Mouse (Mus musculus) kidney, embryonic 15.5 days (tissue): ENCODE measurements around the gene Lmbr1l. TPM values are rescaled to one million over a fixed set of nuclear protein-coding genes. Genes with fewer than 3 reads are reported as not detected.

Experiments
- ATAC-seq: fragments of 200-750 bp; cut with Nextera tagmentation; replicated peaks from 2 replicates; pipeline ENCODE4 v1.8.0; 2017; ENCODE audit warnings: moderate TSS enrichment; ENCODE audit not compliant: low FRiP score
- H3K27ac ChIP-seq: fragments of 300-500 bp; sonication (generic); 2 replicates; pipeline ENCODE4 v1.5.1; 2015; ENCODE audit warnings: mild to moderate bottlenecking, inconsistent platforms
- H3K27me3 ChIP-seq: fragments of 300-500 bp; sonication (generic); 2 replicates; pipeline ENCODE4 v1.6.1; 2015; ENCODE audit warnings: inconsistent platforms
- H3K36me3 ChIP-seq: fragments of 300-500 bp; sonication (generic); 2 replicates; pipeline ENCODE4 v1.6.1; 2015; ENCODE audit warnings: inconsistent platforms
- H3K4me1 ChIP-seq: fragments of 300-500 bp; sonication (generic); 2 replicates; pipeline ENCODE4 v1.6.1; 2015; ENCODE audit warnings: inconsistent platforms
- H3K4me2 ChIP-seq: fragments of 300-500 bp; sonication (generic); 2 replicates; pipeline ENCODE4 v1.6.1; 2015; ENCODE audit warnings: moderate library complexity, mild to moderate bottlenecking, inconsistent platforms
- H3K4me3 ChIP-seq: fragments of 300-500 bp; sonication (generic); replicated peaks from 2 replicates; pipeline ENCODE4 v1.5.1; 2015; ENCODE audit warnings: mild to moderate bottlenecking, inconsistent platforms
- H3K9ac ChIP-seq: fragments of 300-500 bp; sonication (generic); 2 replicates; pipeline ENCODE4 v1.6.1; 2015; ENCODE audit warnings: mild to moderate bottlenecking, inconsistent platforms
- H3K9me3 ChIP-seq: fragments of 300-500 bp; sonication (generic); replicated peaks from 2 replicates; pipeline ENCODE4 v1.6.1; 2016; ENCODE audit warnings: inconsistent platforms
- WGBS: fragments of 180-500 bp; shearing (Covaris S2); methylation state at CpG from one replicate; pipeline ENCODE4 v1.1.7; 2015; ENCODE audit warnings: mixed read lengths; 5-methylcytosine and 5-hydroxymethylcytosine counted together
- polyA plus RNA-seq: library from polyadenylated mRNA; unstranded; fragments of >200 nt; fragmentation: Nextera tagmentation; extraction: Ambion mirVana; gene quantifications from 2 replicates; pipeline ENCODE4 v1.2.1, GENCODE M21; 2015

The Lmbr1l gene
- polyA plus RNA-seq, 1 experiment from 2014 or later = 16.4 TPM

DNA sequence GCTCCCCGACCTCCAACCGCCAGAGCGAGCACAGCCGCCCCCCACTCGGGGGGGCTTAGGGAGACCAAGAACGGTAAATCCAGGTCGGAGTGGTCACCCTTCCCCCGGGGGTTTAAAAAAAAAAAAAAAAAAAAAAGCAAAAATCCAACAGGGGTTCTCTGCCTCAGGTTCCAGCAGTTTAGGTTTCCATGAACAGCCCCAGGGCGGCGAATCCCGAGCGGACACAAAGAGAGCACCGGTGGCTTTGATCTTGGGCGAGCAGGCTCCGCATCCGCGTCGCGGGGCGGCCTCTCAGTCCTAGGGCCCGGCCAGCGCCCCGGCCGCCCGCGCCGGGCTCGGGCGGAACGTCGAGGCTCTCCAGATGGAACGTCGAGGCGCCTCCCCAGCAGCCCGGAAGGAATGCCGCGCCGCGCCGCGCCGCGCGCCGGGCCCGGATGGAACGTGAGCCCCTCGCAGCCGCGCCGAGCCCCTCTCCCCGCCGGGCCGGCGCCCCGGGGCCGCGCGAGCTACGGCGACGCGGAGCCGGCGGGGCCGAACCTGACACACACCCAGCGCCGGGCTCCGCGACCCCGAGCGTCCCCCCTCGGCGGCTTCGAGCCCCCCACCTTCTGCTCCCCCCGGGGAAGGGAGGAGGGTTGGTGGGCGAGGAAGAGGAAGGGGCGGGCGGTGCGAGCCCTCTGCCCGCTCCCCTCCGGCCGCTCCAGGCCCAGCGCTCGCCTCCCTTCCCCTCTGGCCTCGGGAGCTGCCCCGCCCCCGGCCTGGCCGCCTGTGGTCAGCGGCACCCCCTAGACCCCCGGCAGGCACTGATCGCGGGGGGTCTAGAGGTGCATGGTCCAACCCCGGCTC, 46.7 kb downstream of the Lmbr1l start, which contains the start of gene Kmt2d:
Gene Kmt2d, minus strand, starts transcription at position 135 of the 846 bp plus-strand sequence.
- ATAC-seq = peak; percentile 69
- H3K36me3 ChIP-seq = peaks cover 4% of the 10 kb centered on the region
- H3K9me3 ChIP-seq = no peaks in the 10 kb centered on the region
- H3K27ac ChIP-seq = peak within 1 kb of the TSS; percentile 98
- peak within 1 kb of the TSS; percentile 99 for H3K4me3 ChIP-seq
- WGBS = under 1% methylated on average over 70 of the region's 94 CpGs
- H3K9ac ChIP-seq = peak within 1 kb of the TSS; percentile 99
- H3K4me2 ChIP-seq = peak within 1 kb of the TSS; percentile 97
- H3K27me3 ChIP-seq = no peaks in the 10 kb centered on the region
- H3K4me1 ChIP-seq = peaks cover 42% of the 10 kb centered on the region

- no peaks in the 10 kb centered on the region for H3K9me3 ChIP-seq
- no peak for ATAC-seq
- peak overlapping the region; percentile 99 for H3K9ac ChIP-seq
- peaks cover 42% of the 10 kb centered on the region for H3K4me1 ChIP-seq
- H3K4me3 ChIP-seq = peak overlapping the region; percentile 99
- no peaks in the 10 kb centered on the region for H3K27me3 ChIP-seq
- H3K36me3 ChIP-seq = peaks cover 13% of the 10 kb centered on the region
- peak overlapping the region; percentile 97 for H3K4me2 ChIP-seq
- H3K27ac ChIP-seq = peak overlapping the region; percentile 98
- under 1% methylated on average over 16 of the region's 16 CpGs for WGBS
These were observed 47.6 kb downstream of the Lmbr1l start for GRCm38 (mm10) chr15:98870179-98871069.

DNA sequence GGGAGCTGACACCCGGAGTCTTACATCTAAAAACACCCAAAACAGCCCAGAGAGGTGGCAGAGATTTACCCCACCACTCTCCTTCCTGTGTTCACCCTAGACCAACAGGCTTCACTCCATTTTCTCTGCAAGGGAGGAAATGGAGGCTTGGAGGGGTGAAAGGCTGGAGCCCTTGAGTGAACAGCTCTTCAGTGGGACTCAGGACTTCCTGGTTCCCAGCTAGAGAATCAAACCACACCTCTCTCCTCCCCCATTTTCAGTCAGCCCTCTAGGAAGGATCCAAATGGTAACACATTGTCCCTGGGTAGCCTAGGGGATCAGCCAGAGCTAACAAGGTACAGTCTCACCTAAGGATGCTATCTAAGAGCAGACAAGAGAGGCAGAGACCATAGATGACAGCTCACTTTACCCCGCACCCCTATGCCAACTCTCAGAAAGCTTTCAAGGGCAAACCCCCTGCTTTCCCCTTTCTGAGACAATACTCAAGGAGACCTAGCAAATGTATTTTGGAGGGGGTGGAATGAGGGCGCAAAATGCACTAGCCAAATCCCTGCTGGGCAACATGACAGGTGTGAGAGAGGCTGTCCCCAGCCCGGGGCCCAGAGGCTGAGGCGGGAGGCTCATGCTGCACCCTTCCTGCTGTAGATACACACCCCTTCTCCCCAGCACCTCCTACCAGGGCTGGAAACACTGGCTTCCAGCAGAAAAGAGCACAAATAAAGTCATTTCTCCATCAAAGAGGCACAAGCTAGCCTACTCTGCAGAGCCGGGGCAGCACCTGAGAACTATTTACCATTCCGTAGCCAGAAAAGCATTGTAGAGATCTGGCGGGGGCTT, 48.5 kb downstream of the Lmbr1l start:
- H3K4me3 ChIP-seq = peak overlapping the region; percentile 99
- H3K27ac ChIP-seq = peak overlapping the region; percentile 98
- H3K9ac ChIP-seq = peak overlapping the region; percentile 99
- H3K36me3 ChIP-seq = peaks cover 22% of the 10 kb centered on the region
- H3K27me3 ChIP-seq = no peaks in the 10 kb centered on the region
- no peak for ATAC-seq
- H3K4me1 ChIP-seq = peaks cover 42% of the 10 kb centered on the region
- peak overlapping the region; percentile 97 for H3K4me2 ChIP-seq
- H3K9me3 ChIP-seq = no peaks in the 10 kb centered on the region
- 6% methylated on average over 8 of the region's 8 CpGs for WGBS

DNA sequence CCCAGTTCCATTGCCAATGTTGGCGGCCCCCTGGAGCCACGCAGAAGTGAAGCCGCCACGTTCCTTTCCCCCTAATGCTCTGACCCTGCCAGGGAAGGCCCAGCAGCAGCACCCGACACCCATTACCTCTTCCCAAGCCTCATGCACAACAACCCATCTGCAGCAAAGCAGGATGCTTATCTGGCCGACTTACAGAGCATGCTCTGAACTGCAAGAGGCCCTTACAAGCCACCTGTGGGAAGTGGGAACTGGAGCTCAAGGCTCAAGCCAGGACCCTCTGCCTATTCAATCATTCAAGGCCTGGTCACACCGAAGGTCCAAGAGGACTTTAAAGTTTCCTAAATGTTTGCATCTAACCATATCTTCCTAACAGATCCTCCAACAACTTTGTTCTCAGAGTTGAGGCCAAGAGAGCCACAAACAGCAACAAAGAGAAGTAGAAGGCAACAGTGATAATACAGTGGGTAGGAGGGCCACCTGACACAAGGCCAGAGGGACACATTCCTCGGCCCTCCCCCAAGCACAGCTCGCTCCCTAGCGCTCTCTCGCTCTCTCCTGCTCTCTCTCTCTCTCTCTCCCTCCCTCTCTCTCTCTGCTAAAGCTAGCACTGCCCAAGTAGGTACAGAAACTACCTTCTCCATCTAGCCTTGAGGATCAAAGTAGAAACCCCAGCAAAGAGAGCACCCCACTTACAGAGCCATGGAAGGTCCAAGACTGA, 49.5 kb downstream of the Lmbr1l start:
- H3K4me1 ChIP-seq = peaks cover 42% of the 10 kb centered on the region
- no peak for ATAC-seq
- no peaks in the 10 kb centered on the region for H3K27me3 ChIP-seq
- 32% methylated on average over 11 of the region's 11 CpGs for WGBS
- H3K4me2 ChIP-seq = peak overlapping the region; percentile 97
- no peaks in the 10 kb centered on the region for H3K9me3 ChIP-seq
- H3K9ac ChIP-seq = peak overlapping the region; percentile 99
- H3K4me3 ChIP-seq = peak overlapping the region; percentile 99
- peak overlapping the region; percentile 98; the same call in 1 of the 2 replicates for H3K27ac ChIP-seq
- H3K36me3 ChIP-seq = peaks cover 32% of the 10 kb centered on the region

DNA sequence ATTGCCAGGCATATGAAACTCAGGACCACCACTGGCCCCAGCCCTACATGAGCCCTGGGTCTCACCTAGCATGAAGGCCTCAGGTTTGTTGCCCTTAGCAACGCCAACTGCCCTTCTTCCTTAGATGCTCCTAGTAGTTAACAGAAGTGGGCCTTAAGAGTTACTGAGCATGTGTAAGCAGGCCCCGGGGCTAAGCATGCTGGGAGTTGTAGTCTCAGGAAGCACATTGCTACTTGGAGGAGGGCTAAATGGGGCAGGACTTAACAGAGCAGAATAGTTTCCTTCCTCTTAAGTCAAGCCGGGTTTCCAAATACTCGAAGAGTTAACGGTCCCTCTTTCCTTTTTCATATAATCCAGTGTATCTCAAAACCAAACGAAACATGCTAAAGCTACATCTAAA, 50.7 kb downstream of the Lmbr1l start:
- Histone ChIP-seq H3K4me3 (0 out of 2 replicates have a peak overlapping the region, but pooled peaks have one; percentile 99), H3K27ac (no peak overlapping the region), H3K4me2 (peak overlapping the region; percentile 97), H3K9ac (no peak overlapping the region), H3K4me1 (peaks cover 33% of the 10 kb centered on the region), H3K36me3 (peaks cover 44% of the 10 kb centered on the region), H3K9me3 (no peaks in the 10 kb centered on the region), H3K27me3 (no peaks in the 10 kb centered on the region)
- ATAC-seq = no peak
- 54% methylated on average over 6 of the region's 6 CpGs for WGBS

- ATAC-seq = no peak
- WGBS = 93% methylated on average over 5 of the region's 5 CpGs
- Histone ChIP-seq H3K9me3 (no peaks in the 10 kb centered on the region), H3K4me1 (peaks cover 33% of the 10 kb centered on the region), H3K27me3 (no peaks in the 10 kb centered on the region), H3K4me3 (no peak overlapping the region), H3K4me2 (no peak overlapping the region), H3K9ac (no peak overlapping the region), H3K36me3 (peaks cover 52% of the 10 kb centered on the region), H3K27ac (no peak overlapping the region)
These were observed 51.5 kb downstream of the Lmbr1l start for GRCm38 (mm10) chr15:98866501-98866900.

- no peak overlapping the region for H3K4me3 ChIP-seq
- peaks cover 33% of the 10 kb centered on the region for H3K4me1 ChIP-seq
- no peak overlapping the region for H3K9ac ChIP-seq
- 98% methylated on average over 8 of the region's 8 CpGs for WGBS
- no peak overlapping the region for H3K27ac ChIP-seq
- no peaks in the 10 kb centered on the region for H3K9me3 ChIP-seq
- no peak for ATAC-seq
- peaks cover 60% of the 10 kb centered on the region for H3K36me3 ChIP-seq
- no peaks in the 10 kb centered on the region for H3K27me3 ChIP-seq
- no peak overlapping the region for H3K4me2 ChIP-seq
These were observed 52.3 kb downstream of the Lmbr1l start for GRCm38 (mm10) chr15:98865771-98866170.

- no peak for ATAC-seq
- WGBS = 94% methylated on average over 6 of the region's 6 CpGs
These were observed 53.1 kb downstream of the Lmbr1l start for GRCm38 (mm10) chr15:98864951-98865350.

DNA sequence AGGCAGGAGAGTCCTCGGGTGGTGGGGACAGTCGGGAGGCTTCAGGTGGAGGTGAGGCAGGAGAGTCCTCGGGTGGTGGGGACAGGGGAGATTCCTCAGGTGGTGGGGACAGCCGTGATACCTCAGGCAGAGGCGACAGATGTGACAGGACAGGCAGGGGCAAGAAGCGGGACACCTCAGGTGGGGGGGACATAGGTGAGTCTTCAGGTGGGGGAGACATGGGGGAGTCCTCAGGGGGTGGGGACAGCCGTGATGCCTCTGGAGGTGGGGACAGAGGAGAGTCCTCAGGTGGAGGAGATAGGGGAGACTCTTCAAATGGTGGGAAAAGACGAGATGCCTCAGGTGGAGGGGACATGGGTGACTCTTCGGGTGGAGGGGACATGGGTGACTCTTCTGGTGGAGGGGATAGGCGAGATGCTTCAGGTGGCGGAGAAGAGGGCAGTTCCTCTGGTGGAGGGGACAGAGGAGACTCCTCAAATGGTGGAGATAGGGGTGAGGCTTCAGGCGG, 54.5 kb downstream of the Lmbr1l start:
- ATAC-seq = no peak
- Histone ChIP-seq H3K4me1 (peaks cover 16% of the 10 kb centered on the region), H3K9me3 (no peaks in the 10 kb centered on the region), H3K27me3 (no peaks in the 10 kb centered on the region), H3K9ac (no peak overlapping the region), H3K4me3 (no peak overlapping the region), H3K27ac (no peak overlapping the region), H3K36me3 (peaks cover 82% of the 10 kb centered on the region), H3K4me2 (no peak overlapping the region)
- WGBS = 87% methylated on average over 12 of the region's 12 CpGs

More at GRCm38 (mm10) chr15:98864951-98865350, 53.1 kb downstream of the Lmbr1l start:
- H3K27me3 ChIP-seq = no peaks in the 10 kb centered on the region
- H3K9ac ChIP-seq = no peak overlapping the region
- H3K36me3 ChIP-seq = peaks cover 68% of the 10 kb centered on the region
- H3K4me1 ChIP-seq = peaks cover 30% of the 10 kb centered on the region
- no peak overlapping the region for H3K4me3 ChIP-seq
- no peaks in the 10 kb centered on the region for H3K9me3 ChIP-seq
- H3K27ac ChIP-seq = no peak overlapping the region
- H3K4me2 ChIP-seq = no peak overlapping the region

DNA sequence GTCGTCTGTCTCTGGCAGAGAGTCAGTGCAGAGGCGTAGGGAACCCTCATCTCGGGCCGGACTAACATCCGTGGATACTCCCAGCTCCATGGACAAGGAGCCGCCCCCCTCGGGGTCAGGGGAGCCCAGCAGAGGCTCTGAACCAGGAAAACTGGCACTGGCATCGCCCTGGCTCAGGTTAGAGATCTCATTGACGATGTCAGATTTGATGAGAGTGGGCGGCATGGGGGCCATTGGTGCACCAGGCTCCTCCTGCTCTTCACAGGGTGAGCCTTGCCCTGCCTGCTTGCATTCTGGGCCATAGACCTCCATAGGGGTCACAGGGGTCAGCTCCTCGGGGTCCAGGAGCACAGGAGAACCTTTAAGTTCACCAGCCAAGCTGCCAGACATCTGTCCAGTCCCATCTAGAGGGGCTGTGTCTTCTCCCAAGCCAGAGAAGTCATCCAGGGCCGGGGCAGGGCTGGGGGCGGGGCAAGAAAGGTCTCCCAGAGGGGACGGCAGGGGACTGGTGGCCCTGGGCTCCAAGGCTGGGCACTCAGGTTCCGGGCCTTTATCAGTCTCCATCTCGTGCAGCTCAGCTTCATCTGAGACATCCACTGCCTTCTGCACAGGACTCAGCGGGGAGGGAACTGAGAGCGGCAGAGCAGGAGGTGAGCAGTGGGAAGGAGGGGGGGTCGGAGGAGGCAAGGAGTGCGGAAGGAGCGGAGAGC, 56.2 kb downstream of the Lmbr1l start:
- Histone ChIP-seq H3K36me3 (peaks cover 99% of the 10 kb centered on the region), H3K4me2 (no peak overlapping the region), H3K9ac (no peak overlapping the region), H3K4me1 (peaks cover under 1% of the 10 kb centered on the region; the same call in 1 of the 2 replicates), H3K27me3 (no peaks in the 10 kb centered on the region), H3K9me3 (no peaks in the 10 kb centered on the region), H3K4me3 (no peak overlapping the region), H3K27ac (no peak overlapping the region)
- no peak for ATAC-seq
- 86% methylated on average over 21 of the region's 21 CpGs for WGBS
